Mouse (Mus musculus): ENCODE data around the gene Pars2.

Pars2 gene

GRCm38 (mm10) chr4:106700798-106701197 is 49.9 kb downstream of the Pars2 start:
- no peak for DNase-seq (ENCODE audit: low read depth, low spot score)

- DNase-seq (ENCODE audit: low read depth, low spot score), result no peak
Observed at GRCm38 (mm10) chr4:106703956-106704355, 53.1 kb downstream of the Pars2 start.

- no peak for DNase-seq (ENCODE audit: low read depth, low spot score)
Observed at GRCm38 (mm10) chr4:106704416-106704815, 53.5 kb downstream of the Pars2 start.
